Mouse (Mus musculus): ENCODE data around the gene Tcf15. TPM values are rescaled to one million over a fixed set of nuclear protein-coding genes. Genes with fewer than 3 reads are reported as not detected.
A peak's percentile ranks its signal among the peaks of the same experiment; 100 is the strongest.

Tcf15 gene
- polyA plus RNA-seq, 1 experiment from 2014 or later, result 4.7 TPM

DNA sequence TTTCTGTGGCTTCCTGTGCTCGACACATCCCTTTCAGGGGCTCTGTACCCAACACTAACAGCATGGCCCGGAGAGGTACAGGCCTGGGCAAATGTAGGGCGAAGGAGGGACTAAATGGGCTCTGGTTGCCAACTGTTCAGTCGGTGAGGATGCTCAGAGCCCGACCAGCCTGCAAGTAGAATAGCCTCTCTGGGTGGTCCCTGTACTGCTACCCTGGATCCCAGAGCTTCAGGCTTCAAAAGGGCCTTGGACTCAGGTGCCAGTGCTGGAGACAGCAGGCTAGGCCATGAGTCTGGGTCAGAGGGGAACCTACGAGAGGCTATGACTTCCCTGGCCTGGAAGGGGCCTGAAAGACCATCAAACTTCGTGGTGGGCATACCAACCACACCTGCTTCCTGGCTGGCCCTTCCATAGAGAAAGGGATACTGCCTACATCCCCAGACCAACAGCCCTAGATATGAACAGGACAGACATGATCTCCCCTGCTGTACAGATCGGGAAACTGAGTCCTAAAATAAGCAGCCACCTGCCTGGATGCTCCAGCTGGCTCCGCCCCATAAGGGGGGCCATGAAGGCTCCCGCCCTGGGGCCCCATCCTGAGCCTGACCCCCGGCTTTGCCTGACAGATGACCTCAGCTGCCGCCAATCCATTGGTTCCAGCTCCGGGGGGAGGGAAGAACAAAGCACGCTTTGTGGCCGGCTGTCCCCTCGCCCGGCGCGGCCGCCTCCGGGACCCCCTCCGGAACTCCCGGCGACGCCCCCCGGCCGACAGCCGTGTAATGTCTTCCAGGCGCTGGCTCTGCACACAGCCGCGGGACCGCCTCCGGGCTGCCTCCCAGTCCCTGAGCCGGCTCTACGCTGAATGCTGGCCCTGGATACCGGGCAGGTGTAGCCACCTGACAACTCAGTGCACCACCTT lies 29.0 kb upstream of the Tcf15 start:
- WGBS, result 14% methylated on average over 36 of the region's 36 CpGs
- Histone ChIP-seq H3K4me2 (ENCODE audit: low read depth, low read length) (peak overlapping the region; percentile 40), H3K27ac (ENCODE audit: low read length) (no peak overlapping the region), H3K9ac (ENCODE audit: low read length) (no peak overlapping the region), H3K36me3 (ENCODE audit: control insufficient read depth, insufficient read depth, low read length) (no peaks in the 10 kb centered on the region), H3K27me3 (ENCODE audit: control insufficient read depth, insufficient read depth, low read depth, low read length) (no peaks in the 10 kb centered on the region), H3K4me3 (ENCODE audit: low read length) (peak overlapping the region; percentile 24; the same call in 1 of the 2 replicates), H3K9me3 (ENCODE audit: control insufficient read depth, low read length) (no peaks in the 10 kb centered on the region), H3K4me1 (replicated peaks; ENCODE audit: control insufficient read depth, insufficient read depth, low read length) (peaks cover 6% of the 10 kb centered on the region; the same call in 1 of the 2 replicates)
- no peak for ATAC-seq (ENCODE audit: low read depth)

- ATAC-seq (ENCODE audit: low read depth), result no peak
- no peak overlapping the region for H3K9ac ChIP-seq (ENCODE audit: low read length)
- no peaks in the 10 kb centered on the region for H3K9me3 ChIP-seq (ENCODE audit: control insufficient read depth, low read length)
- H3K27ac ChIP-seq (ENCODE audit: low read length), result no peak overlapping the region
- no peak overlapping the region for H3K4me2 ChIP-seq (ENCODE audit: low read depth, low read length)
- H3K4me3 ChIP-seq (ENCODE audit: low read length), result no peak overlapping the region
- 78% methylated on average over 7 of the region's 7 CpGs for WGBS
- H3K27me3 ChIP-seq (ENCODE audit: control insufficient read depth, insufficient read depth, low read depth, low read length), result no peaks in the 10 kb centered on the region
- H3K4me1 ChIP-seq (replicated peaks; ENCODE audit: control insufficient read depth, insufficient read depth, low read length), result peaks cover 4% of the 10 kb centered on the region; the same call in 1 of the 2 replicates
- H3K36me3 ChIP-seq (ENCODE audit: control insufficient read depth, insufficient read depth, low read length), result no peaks in the 10 kb centered on the region
Observed at GRCm38 (mm10) chr2:152117694-152118093, 25.7 kb upstream of the Tcf15 start.

- no peak for ATAC-seq (ENCODE audit: low read depth)
- Histone ChIP-seq H3K4me3 (ENCODE audit: low read length) (no peak overlapping the region), H3K4me1 (replicated peaks; ENCODE audit: control insufficient read depth, insufficient read depth, low read length) (peaks cover 4% of the 10 kb centered on the region; the same call in 1 of the 2 replicates), H3K4me2 (ENCODE audit: low read depth, low read length) (no peak overlapping the region), H3K36me3 (ENCODE audit: control insufficient read depth, insufficient read depth, low read length) (no peaks in the 10 kb centered on the region), H3K9ac (ENCODE audit: low read length) (no peak overlapping the region), H3K9me3 (ENCODE audit: control insufficient read depth, low read length) (no peaks in the 10 kb centered on the region), H3K27me3 (ENCODE audit: control insufficient read depth, insufficient read depth, low read depth, low read length) (no peaks in the 10 kb centered on the region), H3K27ac (ENCODE audit: low read length) (no peak overlapping the region)
- 35% methylated on average over 6 of the region's 6 CpGs for WGBS
Observed at GRCm38 (mm10) chr2:152119228-152119865, 24.0 kb upstream of the Tcf15 start.

DNA sequence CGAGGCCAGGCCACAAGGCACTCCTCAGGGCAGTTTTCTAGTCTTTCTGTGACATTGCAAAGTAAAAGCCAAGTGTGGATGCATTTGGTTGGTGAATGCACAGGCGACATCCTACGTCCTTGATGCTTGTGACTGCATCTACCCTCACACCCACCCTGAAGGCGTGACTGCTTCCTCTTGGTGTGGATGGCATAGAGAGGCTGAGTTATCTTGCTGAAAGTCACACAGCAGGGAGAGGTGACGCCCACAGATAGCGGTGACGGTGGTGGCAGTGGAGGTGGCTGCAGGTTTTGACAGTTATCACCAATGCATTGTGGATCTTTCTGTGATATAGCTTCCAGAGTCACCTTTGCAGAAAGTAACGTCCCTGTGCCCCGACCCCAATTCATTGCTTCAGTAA lies 20.5 kb upstream of the Tcf15 start:
- Histone ChIP-seq H3K4me3 (ENCODE audit: low read length) (no peak overlapping the region), H3K27me3 (ENCODE audit: control insufficient read depth, insufficient read depth, low read depth, low read length) (no peaks in the 10 kb centered on the region), H3K9ac (ENCODE audit: low read length) (no peak overlapping the region), H3K4me1 (replicated peaks; ENCODE audit: control insufficient read depth, insufficient read depth, low read length) (no peaks in the 10 kb centered on the region), H3K9me3 (ENCODE audit: control insufficient read depth, low read length) (no peaks in the 10 kb centered on the region), H3K36me3 (ENCODE audit: control insufficient read depth, insufficient read depth, low read length) (no peaks in the 10 kb centered on the region), H3K27ac (ENCODE audit: low read length) (no peak overlapping the region), H3K4me2 (ENCODE audit: low read depth, low read length) (no peak overlapping the region)
- 59% methylated on average over 9 of the region's 9 CpGs for WGBS
- ATAC-seq (ENCODE audit: low read depth), result no peak

DNA sequence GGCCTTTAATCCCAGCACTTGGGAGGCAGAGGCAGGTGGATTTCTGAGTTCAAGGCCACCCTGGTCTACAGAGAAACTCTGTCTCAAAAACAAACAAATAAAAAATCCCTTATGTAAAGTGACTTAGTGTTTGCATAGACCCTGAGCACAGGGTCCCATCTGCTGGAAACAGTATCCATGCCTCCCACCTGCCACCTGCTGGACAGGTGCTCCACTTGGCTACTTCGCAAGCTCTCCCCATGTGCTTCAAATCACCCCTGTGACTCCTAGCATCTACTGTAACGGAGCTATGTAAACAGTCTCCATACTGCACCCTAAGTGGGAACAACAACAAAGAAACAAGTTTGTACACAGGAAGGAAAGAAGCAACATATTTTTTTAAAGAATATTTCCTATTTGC lies 14.8 kb upstream of the Tcf15 start:
- no peaks in the 10 kb centered on the region; the same call in 1 of the 2 replicates for H3K4me1 ChIP-seq (replicated peaks; ENCODE audit: control insufficient read depth, insufficient read depth, low read length)
- H3K27ac ChIP-seq (ENCODE audit: low read length), result no peak overlapping the region
- H3K4me2 ChIP-seq (ENCODE audit: low read depth, low read length), result no peak overlapping the region
- no peak for ATAC-seq (ENCODE audit: low read depth)
- no peaks in the 10 kb centered on the region for H3K27me3 ChIP-seq (ENCODE audit: control insufficient read depth, insufficient read depth, low read depth, low read length)
- no peak overlapping the region for H3K9ac ChIP-seq (ENCODE audit: low read length)
- H3K36me3 ChIP-seq (ENCODE audit: control insufficient read depth, insufficient read depth, low read length), result no peaks in the 10 kb centered on the region
- no peak overlapping the region for H3K4me3 ChIP-seq (ENCODE audit: low read length)
- no peaks in the 10 kb centered on the region for H3K9me3 ChIP-seq (ENCODE audit: control insufficient read depth, low read length)
- 43% methylated on average over 2 of the region's 2 CpGs for WGBS

GRCm38 (mm10) chr2:152129778-152130177 lies 13.6 kb upstream of the Tcf15 start:
- H3K4me1 ChIP-seq (replicated peaks; ENCODE audit: control insufficient read depth, insufficient read depth, low read length), result no peaks in the 10 kb centered on the region; the same call in 1 of the 2 replicates
- H3K27ac ChIP-seq (ENCODE audit: low read length), result no peak overlapping the region
- no peak for ATAC-seq (ENCODE audit: low read depth)
- H3K9ac ChIP-seq (ENCODE audit: low read length), result no peak overlapping the region
- H3K4me3 ChIP-seq (ENCODE audit: low read length), result no peak overlapping the region
- no peaks in the 10 kb centered on the region for H3K36me3 ChIP-seq (ENCODE audit: control insufficient read depth, insufficient read depth, low read length)
- no peaks in the 10 kb centered on the region for H3K9me3 ChIP-seq (ENCODE audit: control insufficient read depth, low read length)
- no peak overlapping the region for H3K4me2 ChIP-seq (ENCODE audit: low read depth, low read length)
- 69% methylated on average over 3 of the region's 3 CpGs for WGBS
- H3K27me3 ChIP-seq (ENCODE audit: control insufficient read depth, insufficient read depth, low read depth, low read length), result no peaks in the 10 kb centered on the region

DNA sequence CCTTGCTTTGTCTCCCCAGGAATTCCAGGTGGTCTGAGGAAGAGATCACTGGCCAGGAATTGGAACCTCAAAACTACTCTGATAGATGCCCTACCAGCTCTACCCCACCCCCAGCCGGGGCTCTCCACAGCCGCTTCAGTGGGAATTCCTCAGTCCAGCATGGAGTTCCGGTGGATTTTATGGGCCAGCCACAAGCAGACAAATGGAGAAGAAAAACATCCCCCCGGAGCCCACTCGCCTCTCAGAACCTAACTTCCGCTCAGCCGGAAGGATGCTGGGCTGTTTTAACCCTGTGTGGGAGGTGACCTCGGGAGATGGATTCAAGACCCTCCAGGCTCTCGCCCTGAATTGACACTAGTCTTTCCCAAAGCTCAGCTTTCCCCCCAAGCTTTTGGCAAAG lies 11.3 kb upstream of the Tcf15 start:
- Histone ChIP-seq H3K4me3 (ENCODE audit: low read length) (no peak overlapping the region), H3K9ac (ENCODE audit: low read length) (no peak overlapping the region), H3K4me1 (replicated peaks; ENCODE audit: control insufficient read depth, insufficient read depth, low read length) (no peaks in the 10 kb centered on the region; the same call in 1 of the 2 replicates), H3K27ac (ENCODE audit: low read length) (no peak overlapping the region), H3K27me3 (ENCODE audit: control insufficient read depth, insufficient read depth, low read depth, low read length) (no peaks in the 10 kb centered on the region), H3K4me2 (ENCODE audit: low read depth, low read length) (no peak overlapping the region), H3K9me3 (ENCODE audit: control insufficient read depth, low read length) (no peaks in the 10 kb centered on the region), H3K36me3 (ENCODE audit: control insufficient read depth, insufficient read depth, low read length) (no peaks in the 10 kb centered on the region)
- 25% methylated on average over 9 of the region's 9 CpGs for WGBS
- no peak for ATAC-seq (ENCODE audit: low read depth)

- H3K9ac ChIP-seq (ENCODE audit: low read length), result no peak overlapping the region
- H3K4me3 ChIP-seq (ENCODE audit: low read length), result no peak overlapping the region
- no peaks in the 10 kb centered on the region for H3K36me3 ChIP-seq (ENCODE audit: control insufficient read depth, insufficient read depth, low read length)
- 31% methylated on average over 8 of the region's 8 CpGs for WGBS
- H3K27me3 ChIP-seq (ENCODE audit: control insufficient read depth, insufficient read depth, low read depth, low read length), result no peaks in the 10 kb centered on the region
- ATAC-seq (ENCODE audit: low read depth), result peak; percentile 66
- no peaks in the 10 kb centered on the region; the same call in 1 of the 2 replicates for H3K4me1 ChIP-seq (replicated peaks; ENCODE audit: control insufficient read depth, insufficient read depth, low read length)
- H3K27ac ChIP-seq (ENCODE audit: low read length), result no peak overlapping the region
- H3K4me2 ChIP-seq (ENCODE audit: low read depth, low read length), result no peak overlapping the region
- no peaks in the 10 kb centered on the region for H3K9me3 ChIP-seq (ENCODE audit: control insufficient read depth, low read length)
Observed at GRCm38 (mm10) chr2:152132691-152133090, 10.7 kb upstream of the Tcf15 start.

DNA sequence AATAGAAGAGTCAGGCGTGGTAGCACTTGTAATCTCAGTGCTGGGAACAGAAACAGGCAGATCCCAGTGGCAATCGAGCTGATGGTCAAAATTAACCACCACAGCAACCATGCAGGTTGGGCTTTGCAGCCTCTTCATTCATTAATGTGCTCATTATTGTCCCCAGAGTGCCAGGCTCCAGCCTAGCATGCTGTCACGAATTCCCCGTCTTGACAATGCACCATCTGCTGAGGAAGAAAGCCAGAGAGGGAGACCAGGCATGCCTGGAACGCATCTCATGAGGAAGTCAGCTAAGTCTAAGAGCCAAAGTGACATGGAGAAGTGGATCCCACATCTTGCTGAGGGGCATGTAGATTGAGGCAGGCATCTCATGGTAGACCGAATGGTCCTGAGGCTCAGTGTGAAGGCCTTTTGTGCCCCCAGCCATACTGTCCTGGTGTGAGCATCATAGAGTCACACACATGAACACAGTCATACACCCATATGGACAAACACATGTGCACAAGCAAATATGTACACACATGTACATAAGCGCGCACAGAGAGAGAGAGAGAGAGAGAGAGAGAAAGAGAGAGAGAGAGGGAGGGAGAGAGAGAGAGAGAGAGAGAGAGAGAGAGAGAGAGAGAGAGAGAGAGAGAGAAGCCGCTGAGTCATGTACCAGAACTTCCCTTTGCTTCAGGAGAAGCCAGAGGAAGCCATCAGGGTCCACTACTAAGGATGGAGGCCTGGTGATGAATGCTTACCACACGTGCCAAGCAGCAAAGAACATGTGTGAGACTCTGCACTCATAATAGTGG lies 4.0 kb upstream of the Tcf15 start:
- no peak overlapping the region for H3K4me2 ChIP-seq (ENCODE audit: low read depth, low read length)
- WGBS, result 69% methylated on average over 10 of the region's 10 CpGs
- H3K27ac ChIP-seq (ENCODE audit: low read length), result no peak overlapping the region
- no peak overlapping the region for H3K9ac ChIP-seq (ENCODE audit: low read length)
- no peak overlapping the region for H3K4me3 ChIP-seq (ENCODE audit: low read length)
- no peak for ATAC-seq (ENCODE audit: low read depth)
- H3K27me3 ChIP-seq (ENCODE audit: control insufficient read depth, insufficient read depth, low read depth, low read length), result peaks cover 21% of the 10 kb centered on the region
- peaks cover 18% of the 10 kb centered on the region for H3K4me1 ChIP-seq (replicated peaks; ENCODE audit: control insufficient read depth, insufficient read depth, low read length)
- no peaks in the 10 kb centered on the region for H3K9me3 ChIP-seq (ENCODE audit: control insufficient read depth, low read length)
- H3K36me3 ChIP-seq (ENCODE audit: control insufficient read depth, insufficient read depth, low read length), result no peaks in the 10 kb centered on the region

Data from lung, embryonic 16.5 days (tissue).